Mouse (Mus musculus): ENCODE data around the gene Hspbp1. TPM values are rescaled to one million over a fixed set of nuclear protein-coding genes. Genes with fewer than 3 reads are reported as not detected.

Hspbp1 gene
- polyA plus RNA-seq (2015; fragmentation: Nextera tagmentation; extraction: Ambion mirVana) = 81.3 and 85.8 TPM in 2 replicates

DNA sequence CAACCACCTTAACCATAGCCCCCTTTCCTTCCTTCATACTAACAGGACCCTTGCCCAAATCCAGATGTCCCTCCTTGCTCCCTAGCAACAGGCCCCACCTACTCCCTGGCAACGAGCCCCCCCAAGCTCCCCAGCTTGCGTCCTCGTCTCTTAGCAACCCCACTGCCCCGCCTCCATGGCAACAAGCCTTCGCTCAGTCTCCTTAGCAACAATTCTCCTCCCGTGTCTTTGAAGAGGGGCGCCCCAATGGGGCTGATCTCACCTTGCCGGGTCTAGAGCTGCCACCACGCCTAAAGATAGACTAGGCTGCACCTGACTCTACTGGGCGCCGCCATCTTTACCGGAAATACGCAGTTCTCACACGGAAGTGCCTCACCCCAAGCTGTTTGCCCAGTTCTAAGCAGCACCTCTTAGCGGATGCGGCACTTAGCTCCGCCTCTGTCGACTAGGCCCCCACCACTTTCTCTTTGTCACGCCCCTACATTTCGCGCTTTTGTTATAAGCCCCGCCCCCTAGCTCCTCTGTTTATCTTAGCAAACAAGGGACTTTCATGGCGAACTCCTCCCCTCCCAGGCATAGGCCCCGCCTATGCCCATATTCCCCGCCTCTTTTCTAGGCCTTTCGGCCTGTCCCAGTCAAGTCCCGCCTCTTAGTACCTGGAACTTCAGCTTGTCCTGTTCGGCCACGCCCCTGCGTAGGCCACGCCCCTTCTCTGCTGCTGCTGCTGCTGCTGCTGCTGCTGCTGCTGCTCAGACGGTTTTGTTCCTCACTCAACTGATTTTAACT, at the start of gene Hspbp1:
Hspbp1 (minus strand) TSS at position 437 of the 786 bp plus-strand sequence.
- no peaks in the 10 kb centered on the region for H3K9me3 ChIP-seq
- peaks cover 9% of the 10 kb centered on the region for H3K4me1 ChIP-seq
- ATAC-seq (ENCODE audit: insufficient number of reproducible peaks, low FRiP score, low TSS enrichment, low read depth) = peak; percentile 97
- H3K9ac ChIP-seq = peak within 1 kb of the TSS; percentile 45
- H3K27me3 ChIP-seq = no peaks in the 10 kb centered on the region
- under 1% methylated on average over 32 of the region's 32 CpGs for WGBS
- peak within 1 kb of the TSS; percentile 93 for H3K4me2 ChIP-seq
- peak within 1 kb of the TSS; percentile 82 for H3K4me3 ChIP-seq
- peaks cover 13% of the 10 kb centered on the region; the same call in 1 of the 2 replicates for H3K36me3 ChIP-seq
- peak within 1 kb of the TSS; percentile 68 for H3K27ac ChIP-seq

DNA sequence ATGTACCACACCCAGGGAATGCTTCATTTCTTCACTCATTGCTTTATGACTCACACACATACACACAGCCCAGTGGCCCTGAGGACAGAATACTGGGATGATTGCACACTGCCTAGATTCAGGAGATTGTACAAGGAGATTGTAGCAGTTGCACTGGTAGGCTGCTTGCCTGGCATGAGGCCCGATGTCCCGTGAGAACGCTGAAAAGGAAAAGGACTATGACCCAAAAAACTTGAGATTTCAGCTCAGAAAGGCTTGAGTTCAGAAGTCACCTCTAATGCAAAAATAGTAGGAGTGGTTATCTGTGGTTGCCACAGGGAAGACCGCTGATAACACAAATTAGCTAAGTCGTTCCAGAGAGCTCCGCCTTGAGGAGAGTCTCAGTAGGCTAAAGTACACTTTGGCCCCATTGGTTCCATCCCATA, 48.1 kb upstream of the Hspbp1 start:
- Histone ChIP-seq H3K36me3 (no peaks in the 10 kb centered on the region), H3K27me3 (no peaks in the 10 kb centered on the region), H3K4me3 (no peak overlapping the region), H3K9ac (no peak overlapping the region), H3K4me1 (no peaks in the 10 kb centered on the region), H3K4me2 (no peak overlapping the region), H3K27ac (no peak overlapping the region), H3K9me3 (no peaks in the 10 kb centered on the region)
- WGBS = 68% methylated on average over 6 of the region's 6 CpGs
- no peak for ATAC-seq (ENCODE audit: insufficient number of reproducible peaks, low FRiP score, low TSS enrichment, low read depth)

DNA sequence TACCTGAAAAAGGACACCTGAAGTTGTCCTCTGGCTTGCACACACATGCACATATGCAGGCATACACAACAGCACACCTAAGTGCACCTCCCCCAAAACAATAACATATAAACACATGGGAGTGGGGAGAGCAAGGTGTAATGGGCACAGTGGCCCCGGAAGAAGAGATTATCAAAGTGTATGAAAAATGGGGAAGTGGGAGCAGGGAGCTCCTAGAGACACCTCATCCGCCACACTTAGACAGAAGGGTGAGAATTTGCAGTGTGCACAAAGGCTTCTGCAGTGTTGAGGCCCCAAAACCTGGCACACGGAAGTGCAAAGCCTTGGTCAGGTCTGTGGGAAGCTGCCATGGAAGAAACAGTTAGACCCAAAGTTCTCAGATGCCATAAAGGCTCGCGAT, 46.2 kb upstream of the Hspbp1 start:
- Histone ChIP-seq H3K4me2 (no peak overlapping the region), H3K36me3 (no peaks in the 10 kb centered on the region), H3K9ac (no peak overlapping the region), H3K4me3 (no peak overlapping the region), H3K4me1 (no peaks in the 10 kb centered on the region), H3K27me3 (no peaks in the 10 kb centered on the region), H3K27ac (no peak overlapping the region), H3K9me3 (no peaks in the 10 kb centered on the region)
- 74% methylated on average over 5 of the region's 5 CpGs for WGBS
- ATAC-seq (ENCODE audit: insufficient number of reproducible peaks, low FRiP score, low TSS enrichment, low read depth) = no peak

DNA sequence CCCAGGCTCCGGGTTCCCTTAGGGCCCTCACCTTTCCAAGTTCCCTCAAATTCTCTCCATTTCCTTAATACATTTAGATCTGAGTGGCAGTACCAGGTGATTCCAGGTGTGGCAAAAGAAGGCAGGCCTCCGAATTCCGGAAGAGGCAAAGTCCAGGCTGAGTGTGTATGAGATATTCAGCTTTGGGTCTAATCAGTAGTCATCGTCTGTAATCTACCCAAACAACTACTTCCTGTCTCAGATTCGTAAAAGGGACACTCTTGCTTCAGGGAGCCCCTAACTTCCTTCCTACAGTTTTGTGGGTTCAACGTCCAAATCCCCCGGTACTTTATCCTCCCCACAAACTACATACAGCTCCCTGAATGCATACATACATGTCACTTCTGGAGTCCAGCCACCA, 40.3 kb upstream of the Hspbp1 start, which contains the start of gene Tmem150b:
Tmem150b (minus strand) TSS at position 81 of the 400 bp plus-strand sequence.
- H3K4me3 ChIP-seq = no peak within 1 kb of the TSS
- no peak within 1 kb of the TSS for H3K27ac ChIP-seq
- no peaks in the 10 kb centered on the region for H3K27me3 ChIP-seq
- H3K4me2 ChIP-seq = no peak within 1 kb of the TSS
- whole genome bisulfite sequencing = 76% methylated on average over 7 of the region's 7 CpGs
- no peak for ATAC-seq (ENCODE audit: insufficient number of reproducible peaks, low FRiP score, low TSS enrichment, low read depth)
- H3K36me3 ChIP-seq = no peaks in the 10 kb centered on the region
- no peak within 1 kb of the TSS for H3K9ac ChIP-seq
- H3K4me1 ChIP-seq = 0 out of 2 replicates have a peak, but pooled peaks cover 5% of the 10 kb centered on the region
- H3K9me3 ChIP-seq = no peaks in the 10 kb centered on the region

DNA sequence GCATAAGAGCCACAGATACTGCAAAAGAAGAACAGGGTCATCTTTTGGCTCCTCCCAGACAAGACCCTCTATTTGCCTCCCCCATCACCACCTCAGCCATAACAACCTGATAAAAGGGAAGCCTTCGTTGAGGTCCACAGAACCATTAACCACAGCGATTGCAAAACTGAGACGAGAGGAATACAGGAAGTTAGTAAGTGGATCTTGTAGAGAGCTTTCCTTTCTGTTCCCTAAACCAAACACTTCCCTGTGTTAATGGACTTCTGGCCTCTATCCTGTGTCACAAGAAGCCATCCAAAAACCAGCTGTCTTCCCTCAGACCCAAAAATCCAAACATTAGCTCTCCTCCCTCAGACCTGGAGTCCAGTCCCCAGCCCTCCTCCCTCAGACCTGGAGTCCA, 39.5 kb upstream of the Hspbp1 start:
- Histone ChIP-seq H3K9ac (no peak overlapping the region), H3K4me1 (0 out of 2 replicates have a peak, but pooled peaks cover 5% of the 10 kb centered on the region), H3K4me2 (no peak overlapping the region), H3K36me3 (no peaks in the 10 kb centered on the region), H3K4me3 (no peak overlapping the region), H3K27ac (no peak overlapping the region), H3K27me3 (no peaks in the 10 kb centered on the region), H3K9me3 (no peaks in the 10 kb centered on the region)
- 56% methylated on average over 3 of the region's 3 CpGs for WGBS
- ATAC-seq (ENCODE audit: insufficient number of reproducible peaks, low FRiP score, low TSS enrichment, low read depth) = no peak

DNA sequence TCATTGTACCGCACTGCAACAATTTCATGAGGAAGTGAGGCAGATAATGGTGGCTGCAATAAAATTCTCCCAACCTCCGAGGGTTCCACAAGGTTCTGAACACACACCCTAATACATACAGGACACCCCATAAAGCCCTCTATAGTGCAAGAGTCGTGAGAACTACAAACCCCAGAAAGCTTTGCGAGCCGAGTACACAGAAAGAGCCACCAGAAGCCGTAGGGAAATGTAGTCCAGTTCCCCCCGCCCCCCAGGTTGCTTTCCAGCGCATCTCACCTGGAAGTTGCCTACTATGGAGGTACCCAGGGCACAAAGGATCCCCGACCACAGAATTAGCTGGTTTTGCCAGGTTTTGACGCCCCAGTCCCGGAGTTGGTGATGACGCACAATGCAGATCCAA, 38.6 kb upstream of the Hspbp1 start:
- H3K36me3 ChIP-seq = no peaks in the 10 kb centered on the region
- 33% methylated on average over 12 of the region's 12 CpGs for whole genome bisulfite sequencing
- ATAC-seq (ENCODE audit: insufficient number of reproducible peaks, low FRiP score, low TSS enrichment, low read depth) = no peak
- peak overlapping the region; percentile 46 for H3K4me2 ChIP-seq
- peak overlapping the region; percentile 30 for H3K4me3 ChIP-seq
- H3K9ac ChIP-seq = 0 out of 2 replicates have a peak overlapping the region, but pooled peaks have one; percentile 14
- no peaks in the 10 kb centered on the region for H3K27me3 ChIP-seq
- H3K27ac ChIP-seq = no peak overlapping the region
- no peaks in the 10 kb centered on the region for H3K9me3 ChIP-seq
- H3K4me1 ChIP-seq = 0 out of 2 replicates have a peak, but pooled peaks cover 5% of the 10 kb centered on the region

DNA sequence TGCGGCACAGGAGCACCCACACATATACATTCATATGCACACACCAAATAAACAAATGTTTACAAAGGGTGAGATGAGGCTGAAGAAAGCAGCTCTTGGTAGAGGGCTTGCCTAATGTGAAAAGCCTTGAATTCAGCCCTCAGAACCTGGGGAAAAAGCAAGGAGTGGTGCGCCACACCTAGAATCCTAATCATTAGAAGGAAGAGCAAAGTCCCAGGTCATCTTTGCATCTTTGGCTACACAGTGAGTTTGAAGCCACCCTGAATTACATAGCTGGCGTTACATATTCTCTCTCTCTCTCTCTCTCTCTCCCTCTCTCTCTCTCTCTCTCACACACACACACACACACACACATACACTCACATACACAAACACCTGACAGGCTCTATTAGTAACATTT, 34.4 kb upstream of the Hspbp1 start:
- no peak for ATAC-seq (ENCODE audit: insufficient number of reproducible peaks, low FRiP score, low TSS enrichment, low read depth)
- 92% methylated on average over 3 of the region's 3 CpGs for WGBS
- Histone ChIP-seq H3K4me1 (0 out of 2 replicates have a peak, but pooled peaks cover 5% of the 10 kb centered on the region), H3K4me2 (no peak overlapping the region), H3K4me3 (no peak overlapping the region), H3K9me3 (no peaks in the 10 kb centered on the region), H3K9ac (no peak overlapping the region), H3K27ac (no peak overlapping the region), H3K27me3 (no peaks in the 10 kb centered on the region), H3K36me3 (peaks cover 22% of the 10 kb centered on the region)

DNA sequence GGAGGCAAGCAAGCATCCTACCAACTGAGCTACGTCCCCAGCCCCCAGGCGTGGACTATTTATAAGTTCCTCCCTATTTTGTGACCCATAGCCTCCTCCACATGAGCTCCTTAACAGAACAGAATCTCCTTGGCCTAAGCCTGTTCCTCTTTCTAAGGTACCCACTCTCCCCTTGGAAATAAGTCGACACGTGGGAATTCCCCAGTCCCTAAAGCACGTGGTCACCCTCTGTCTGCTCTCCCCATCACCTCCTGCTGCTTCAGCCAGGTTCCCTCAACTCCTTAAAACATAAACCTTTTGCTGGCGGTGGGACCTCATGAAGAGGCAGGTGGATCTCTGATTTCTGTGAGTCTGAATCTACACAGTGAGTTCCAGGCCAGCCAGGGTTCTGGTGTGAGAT, 32.1 kb upstream of the Hspbp1 start:
- Histone ChIP-seq H3K4me1 (no peaks in the 10 kb centered on the region), H3K9me3 (no peaks in the 10 kb centered on the region), H3K27me3 (no peaks in the 10 kb centered on the region), H3K9ac (no peak overlapping the region), H3K4me2 (no peak overlapping the region), H3K36me3 (peaks cover 44% of the 10 kb centered on the region), H3K27ac (no peak overlapping the region), H3K4me3 (no peak overlapping the region)
- 67% methylated on average over 6 of the region's 6 CpGs for WGBS
- ATAC-seq (ENCODE audit: insufficient number of reproducible peaks, low FRiP score, low TSS enrichment, low read depth) = no peak

DNA sequence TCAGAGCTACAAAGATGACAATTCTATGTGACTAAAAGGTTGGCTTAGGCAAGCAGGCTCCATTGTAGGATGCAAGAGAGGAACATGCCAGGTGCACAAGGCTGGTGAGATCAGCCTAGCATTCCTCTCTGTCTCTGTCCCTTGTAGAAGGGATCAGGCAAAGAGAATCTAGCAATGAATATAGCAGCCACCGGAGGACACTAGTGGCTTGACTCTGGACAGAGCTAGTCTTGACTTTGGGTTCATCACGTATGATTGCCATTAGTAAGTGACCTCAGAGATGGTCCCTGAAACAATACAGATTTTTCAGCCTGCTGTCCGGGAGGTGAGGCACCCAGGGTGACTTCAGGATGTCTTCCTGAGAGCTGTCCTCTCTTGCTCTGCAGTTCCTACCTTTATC, 27.7 kb upstream of the Hspbp1 start:
- peaks cover 80% of the 10 kb centered on the region for H3K36me3 ChIP-seq
- ATAC-seq (ENCODE audit: insufficient number of reproducible peaks, low FRiP score, low TSS enrichment, low read depth) = no peak
- no peaks in the 10 kb centered on the region for H3K9me3 ChIP-seq

DNA sequence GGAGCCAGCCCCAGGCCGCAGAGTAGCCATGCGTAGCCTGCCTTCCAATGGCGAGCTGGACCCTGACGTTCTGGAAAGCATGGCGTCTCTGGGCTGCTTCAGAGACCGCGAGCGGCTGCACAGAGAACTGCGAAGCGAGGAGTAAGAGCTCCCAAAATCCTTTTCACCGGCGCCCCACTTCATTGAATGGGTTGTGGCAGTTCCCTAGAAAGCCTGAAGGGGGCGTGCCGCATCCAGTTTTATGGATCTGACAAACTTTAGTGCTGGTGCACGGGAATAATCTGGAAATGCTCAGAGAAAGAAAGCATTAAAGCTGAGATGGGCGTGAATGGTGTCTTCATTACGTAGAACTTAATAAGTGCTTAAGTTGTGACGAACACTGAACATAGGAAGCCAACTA, 20.2 kb upstream of the Hspbp1 start:
- no peaks in the 10 kb centered on the region for H3K27me3 ChIP-seq
- H3K4me2 ChIP-seq = no peak overlapping the region
- peaks cover 75% of the 10 kb centered on the region for H3K36me3 ChIP-seq
- no peak overlapping the region for H3K9ac ChIP-seq
- 47% methylated on average over 18 of the region's 18 CpGs for WGBS
- ATAC-seq (ENCODE audit: insufficient number of reproducible peaks, low FRiP score, low TSS enrichment, low read depth) = no peak
- H3K27ac ChIP-seq = no peak overlapping the region
- no peak overlapping the region for H3K4me3 ChIP-seq
- H3K9me3 ChIP-seq = no peaks in the 10 kb centered on the region
- no peaks in the 10 kb centered on the region for H3K4me1 ChIP-seq

More for the DNA sequence above, 27.7 kb upstream of the Hspbp1 start:
- no peaks in the 10 kb centered on the region for H3K4me1 ChIP-seq
- H3K4me2 ChIP-seq = no peak overlapping the region
- H3K27ac ChIP-seq = no peak overlapping the region
- H3K4me3 ChIP-seq = no peak overlapping the region
- WGBS = 87% methylated on average over 3 of the region's 3 CpGs
- H3K9ac ChIP-seq = no peak overlapping the region
- H3K27me3 ChIP-seq = no peaks in the 10 kb centered on the region

DNA sequence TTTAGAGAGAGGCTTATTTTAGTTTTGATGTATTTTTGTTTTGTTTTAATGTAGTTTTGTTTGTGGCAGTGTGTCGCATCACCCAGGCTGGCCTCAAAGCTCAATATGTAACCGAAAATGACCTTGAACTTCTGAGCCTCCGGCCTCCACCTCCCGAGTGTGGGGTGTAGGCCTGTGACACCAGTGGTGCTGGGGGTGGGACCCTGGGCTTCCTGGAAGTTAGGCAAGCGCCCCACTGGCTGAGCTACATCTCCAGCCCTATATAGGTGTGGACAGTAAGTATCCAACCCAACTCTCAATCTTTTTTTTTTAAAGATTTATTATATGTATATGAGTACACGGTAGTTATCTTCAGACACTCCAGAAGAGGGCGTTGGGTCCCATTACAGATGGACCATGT, 18.3 kb upstream of the Hspbp1 start:
- WGBS = 93% methylated on average over 7 of the region's 7 CpGs
- Histone ChIP-seq H3K27me3 (no peaks in the 10 kb centered on the region), H3K27ac (no peak overlapping the region), H3K9ac (no peak overlapping the region), H3K4me2 (no peak overlapping the region), H3K4me3 (no peak overlapping the region), H3K36me3 (peaks cover 76% of the 10 kb centered on the region), H3K9me3 (no peaks in the 10 kb centered on the region), H3K4me1 (no peaks in the 10 kb centered on the region)
- no peak for ATAC-seq (ENCODE audit: insufficient number of reproducible peaks, low FRiP score, low TSS enrichment, low read depth)

DNA sequence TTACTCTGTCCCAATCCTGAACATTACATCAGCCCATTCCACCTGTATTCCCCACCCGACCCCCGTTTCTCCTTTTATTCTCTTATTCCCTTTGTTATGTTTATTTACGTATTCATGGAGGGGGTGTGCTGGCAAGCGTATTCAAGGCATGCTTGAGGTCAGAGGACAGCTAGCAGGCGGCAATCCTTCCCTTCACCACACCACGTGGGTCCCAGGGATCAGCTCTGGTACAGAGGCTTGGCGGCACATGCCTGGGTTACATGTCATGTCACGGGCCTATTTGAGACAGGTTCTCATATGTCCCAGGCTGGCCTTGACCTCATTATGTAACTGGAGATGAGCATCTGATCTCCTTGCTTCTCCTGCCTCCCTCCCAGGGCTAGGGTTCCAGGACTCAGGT, 17.5 kb upstream of the Hspbp1 start:
- Histone ChIP-seq H3K9me3 (no peaks in the 10 kb centered on the region), H3K9ac (no peak overlapping the region), H3K36me3 (peaks cover 75% of the 10 kb centered on the region), H3K27me3 (no peaks in the 10 kb centered on the region), H3K4me2 (no peak overlapping the region), H3K4me1 (no peaks in the 10 kb centered on the region), H3K4me3 (no peak overlapping the region), H3K27ac (no peak overlapping the region)
- 68% methylated on average over 8 of the region's 8 CpGs for WGBS
- ATAC-seq (ENCODE audit: insufficient number of reproducible peaks, low FRiP score, low TSS enrichment, low read depth) = no peak

Data from limb, embryonic 15.5 days (tissue).